Mouse (Mus musculus): ENCODE results near the gene Kmt2e.

DNA sequence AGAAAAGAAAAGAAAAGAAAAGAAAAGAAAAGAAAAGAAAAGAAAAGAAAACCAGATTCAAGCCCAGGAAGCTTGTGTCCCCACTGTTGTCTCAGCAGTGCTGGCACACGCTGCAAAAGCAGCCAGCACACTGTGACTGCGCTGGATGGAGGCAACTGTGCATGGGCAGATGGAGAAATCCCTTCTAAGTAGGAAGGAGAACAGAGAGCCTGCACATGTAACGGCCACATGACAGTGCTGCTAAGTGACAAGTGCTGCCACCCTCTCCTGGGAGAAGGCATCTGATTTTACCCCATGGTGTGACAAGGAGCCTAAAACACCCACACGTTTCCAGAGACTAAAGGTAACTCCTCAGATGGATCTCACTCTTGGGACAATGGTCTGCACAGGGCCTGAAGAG, 83.6 kb downstream of the Kmt2e start:
- TF ChIP-seq MAX (IDR thresholded peaks at IDR 0.05; ENCODE audit: low read length) (no peak), BHLHE40 (IDR thresholded peaks at IDR 0.05; ENCODE audit: low read depth, low read length) (no peak), EP300 (IDR thresholded peaks at IDR 0.05; ENCODE audit: low read length) (no peak), NELFE (IDR thresholded peaks at IDR 0.05; ENCODE audit: low read depth, low read length) (no peak)

All from CH12.LX (cell line).